ENCODE assay signal across 1 mouse cellular context in genomic region chr3:90251731-90252226, GRCm38 (mm10). TPM values are rescaled to one million over a fixed set of nuclear protein-coding genes. Genes with fewer than 3 reads are reported as not detected.
"Had no signal": no experiment of that assay in that cellular context is flagged by ENCODE, and none has a peak within 500 bp of the region (broad histone marks: within the 10 kb centered on the region; RNA-seq: fewer than 3 reads in every experiment).

No protein-coding gene starts in this region.

RNA-seq across cellular contexts. Expression of gene Creb3l4, which starts 8.5 kb away (rescaled TPM):
- total RNA-seq: neutrophil, adult 5-6 weeks had no signal
